ENCODE assay signal across 8 mouse cellular contexts in genomic region chr4:146263038-146263685, GRCm38 (mm10).
DNase-seq lines count a peak whose midpoint lies in the region; ATAC-seq and TF ChIP-seq lines count a peak whose summit lies in the region.
"Not testable (repeated sequence)": the region's sequence is repeated elsewhere in the genome, so short reads cannot be mapped to it uniquely, and the experiment has no call there.

No protein-coding gene starts in this region.

- not testable (repeated sequence) for H3K4me1 ChIP-seq in embryonic facial prominence, embryonic 14.5 days (ENCODE audit: control insufficient read depth, insufficient read depth, low read length); hindbrain, embryonic 12.5 days; liver, postnatal 0 days (ENCODE audit: insufficient read depth); neural tube, embryonic 11.5 days (ENCODE audit: control insufficient read depth, insufficient read depth, low read length)

- not testable (repeated sequence) for H3K27me3 ChIP-seq in embryonic facial prominence, embryonic 14.5 days (replicated peaks; ENCODE audit: control insufficient read depth, insufficient read depth, low read length); hindbrain, embryonic 12.5 days; liver, postnatal 0 days (ENCODE audit: insufficient read depth, low read length); neural tube, embryonic 11.5 days (ENCODE audit: control insufficient read depth, insufficient read depth, low read length)

- peak; percentile 1 to 16 for DNase-seq in adrenal gland, adult 18-20 months (ENCODE audit: low spot score in 2 of 2)
- DNase-seq in embryonic facial prominence, embryonic 14.5 days (ENCODE audit: low spot score) = not testable (repeated sequence)
- DNase-seq in heart, adult 11 months = peak; percentile 82
- peak; percentile 1 to 36 for DNase-seq in kidney, postnatal 25 days
- peak; percentile 12 for DNase-seq in liver, postnatal 0 days
- peak; percentile 9 for DNase-seq in neural tube, embryonic 11.5 days (ENCODE audit: low spot score)
- peak; percentile 23 for DNase-seq in testis, postnatal 14 days (ENCODE audit: low spot score)

- H3K9me3 ChIP-seq in embryonic facial prominence, embryonic 14.5 days (ENCODE audit: control insufficient read depth, low read length); hindbrain, embryonic 12.5 days (replicated peaks); liver, postnatal 0 days (ENCODE audit: low read length); neural tube, embryonic 11.5 days (ENCODE audit: control insufficient read depth, low read length): not testable (repeated sequence)

- peak; percentile 86 for ATAC-seq in embryonic facial prominence, embryonic 14.5 days (ENCODE audit: low read depth)
- peak; percentile 93 for ATAC-seq in hindbrain, embryonic 12.5 days (ENCODE audit: low FRiP score)
- peak; percentile 87 for ATAC-seq in liver, postnatal 0 days
- ATAC-seq in neural tube, embryonic 11.5 days (ENCODE audit: insufficient read depth, low FRiP score, low TSS enrichment) = peak; percentile 92

- not testable (repeated sequence) for TF ChIP-seq EP300 in liver, postnatal 0 days (IDR thresholded peaks at IDR 0.05; ENCODE audit: low read depth)

- peak overlapping the region; percentile 53 for H3K4me2 ChIP-seq in embryonic facial prominence, embryonic 14.5 days (ENCODE audit: low read depth, low read length)
- peak overlapping the region; percentile 47 for H3K4me2 ChIP-seq in hindbrain, embryonic 12.5 days (replicated peaks)
- H3K4me2 ChIP-seq in liver, postnatal 0 days (ENCODE audit: low read depth, low read length) = peak overlapping the region; percentile 48; the same call in 1 of the 2 replicates
- H3K4me2 ChIP-seq in neural tube, embryonic 11.5 days (ENCODE audit: low read depth) = peak overlapping the region; percentile 38

- H3K4me3 ChIP-seq in embryonic facial prominence, embryonic 14.5 days (ENCODE audit: low read depth, low read length) = peak overlapping the region; percentile 33
- H3K4me3 ChIP-seq in hindbrain, embryonic 12.5 days = peak overlapping the region; percentile 28
- H3K4me3 ChIP-seq in liver, postnatal 0 days (ENCODE audit: low read depth, low read length) = peak overlapping the region; percentile 36
- H3K4me3 ChIP-seq in neural tube, embryonic 11.5 days (ENCODE audit: low read depth, low read length) = peak overlapping the region; percentile 34

- H3K36me3 ChIP-seq in embryonic facial prominence, embryonic 14.5 days (ENCODE audit: control insufficient read depth, insufficient read depth, low read length); hindbrain, embryonic 12.5 days; liver, postnatal 0 days (replicated peaks; ENCODE audit: insufficient read depth, low read length); neural tube, embryonic 11.5 days (ENCODE audit: control insufficient read depth, insufficient read depth, low read length): not testable (repeated sequence)

- WGBS in embryonic facial prominence, embryonic 14.5 days = 7% methylated on average over 26 of the region's 51 CpGs
- WGBS in hindbrain, embryonic 12.5 days = 5% methylated on average over 49 of the region's 51 CpGs
- WGBS in liver, postnatal 0 days (ENCODE audit: insufficient replicate concordance) = 9% methylated on average over 26 of the region's 51 CpGs
- 9% methylated on average over 26 of the region's 51 CpGs for WGBS in neural tube, embryonic 11.5 days

- not testable (repeated sequence) for TF ChIP-seq CTCF in liver, postnatal 0 days (IDR thresholded peaks at IDR 0.05; ENCODE audit: low read depth)

- H3K27ac ChIP-seq in embryonic facial prominence, embryonic 14.5 days (replicated peaks; ENCODE audit: low read depth, low read length); hindbrain, embryonic 12.5 days; liver, postnatal 0 days (ENCODE audit: low read depth); neural tube, embryonic 11.5 days (ENCODE audit: low read depth, low read length): not testable (repeated sequence)

- H3K9ac ChIP-seq in embryonic facial prominence, embryonic 14.5 days (ENCODE audit: low read depth, low read length) = peak overlapping the region; percentile 51
- not testable (repeated sequence) for H3K9ac ChIP-seq in hindbrain, embryonic 12.5 days; liver, postnatal 0 days (replicated peaks)
- peak overlapping the region; percentile 60; the same call in 1 of the 2 replicates for H3K9ac ChIP-seq in neural tube, embryonic 11.5 days (ENCODE audit: low read length)
